Mouse (Mus musculus): ENCODE data around the gene Kmt5b. TPM values are rescaled to one million over a fixed set of nuclear protein-coding genes. Genes with fewer than 3 reads are reported as not detected.

Gene Kmt5b
- total RNA-seq, 2 experiments from 2014 or later = 53.9 to 57.7 TPM

- no peak overlapping the region for H3K4me3 ChIP-seq
- no peak for TF ChIP-seq CTCF (conservative IDR thresholded peaks at IDR 0.05)
- DNase-seq (ENCODE audit: low spot score in 2 of 2) = no peak
- H3K27ac ChIP-seq = no peak overlapping the region
Observed at GRCm38 (mm10) chr19:3850076-3850475, 82.9 kb downstream of the Kmt5b start.

- no peak for TF ChIP-seq CTCF (conservative IDR thresholded peaks at IDR 0.05)
- DNase-seq (ENCODE audit: low spot score in 2 of 2) = no peak
- H3K27ac ChIP-seq = peak overlapping the region; percentile 93
- H3K4me3 ChIP-seq = peak overlapping the region; percentile 84
Observed at GRCm38 (mm10) chr19:3850847-3851469, 83.7 kb downstream of the Kmt5b start.

GRCm38 (mm10) chr19:3851502-3851962, 84.3 kb downstream of the Kmt5b start, which contains the start of gene Chka:
Gene Chka (plus strand): TSS chr19:3851773.
- peak; percentile 97 to 98 for DNase-seq (ENCODE audit: low spot score in 2 of 2)
- no peak; the same call in 1 of the 2 replicates for TF ChIP-seq CTCF (conservative IDR thresholded peaks at IDR 0.05)
- Histone ChIP-seq H3K27ac (peak within 1 kb of the TSS; percentile 93), H3K4me3 (peak within 1 kb of the TSS; percentile 84)

- Histone ChIP-seq H3K27ac (peak overlapping the region; percentile 93), H3K4me3 (peak overlapping the region; percentile 84)
- DNase-seq (ENCODE audit: low spot score in 2 of 2) = peak in 1 of 2 experiments; percentile 34
- 0 out of 2 replicates have a peak, but pooled peaks have one; percentile 3 for TF ChIP-seq CTCF (conservative IDR thresholded peaks at IDR 0.05)
Observed at GRCm38 (mm10) chr19:3851979-3852681, 84.9 kb downstream of the Kmt5b start.

- TF ChIP-seq CTCF (conservative IDR thresholded peaks at IDR 0.05) = no peak
- peak overlapping the region; percentile 93; the same call in 1 of the 2 replicates for H3K27ac ChIP-seq
- peak overlapping the region; percentile 84 for H3K4me3 ChIP-seq
- no peak for DNase-seq (ENCODE audit: low spot score in 2 of 2)
Observed at GRCm38 (mm10) chr19:3853121-3853520, 85.9 kb downstream of the Kmt5b start.

- Histone ChIP-seq H3K27ac (peak overlapping the region; percentile 19; the same call in 1 of the 2 replicates), H3K4me3 (peak overlapping the region; percentile 84)
- TF ChIP-seq CTCF (conservative IDR thresholded peaks at IDR 0.05) = no peak
- DNase-seq (ENCODE audit: low spot score in 2 of 2) = no peak
Observed at GRCm38 (mm10) chr19:3853891-3854290, 86.7 kb downstream of the Kmt5b start.

- no peak for TF ChIP-seq CTCF (conservative IDR thresholded peaks at IDR 0.05)
- no peak for DNase-seq (ENCODE audit: low spot score in 2 of 2)
- H3K4me3 ChIP-seq = peak overlapping the region; percentile 27; the same call in 1 of the 2 replicates
- H3K27ac ChIP-seq = peak overlapping the region; percentile 85
Observed at GRCm38 (mm10) chr19:3855091-3855490, 87.9 kb downstream of the Kmt5b start.

- H3K27ac ChIP-seq = peak overlapping the region; percentile 85
- peak overlapping the region; percentile 27; the same call in 1 of the 2 replicates for H3K4me3 ChIP-seq
- no peak for TF ChIP-seq CTCF (conservative IDR thresholded peaks at IDR 0.05)
- peak in 1 of 2 experiments; percentile 41 for DNase-seq (ENCODE audit: low spot score in 2 of 2)
Observed at GRCm38 (mm10) chr19:3855601-3856000, 88.4 kb downstream of the Kmt5b start.

GRCm38 (mm10) chr19:3857220-3857619, 90.0 kb downstream of the Kmt5b start:
- no peak for TF ChIP-seq CTCF (conservative IDR thresholded peaks at IDR 0.05)
- Histone ChIP-seq H3K4me3 (no peak overlapping the region), H3K27ac (peak overlapping the region; percentile 85)
- DNase-seq (ENCODE audit: low spot score in 2 of 2) = no peak

GRCm38 (mm10) chr19:3862713-3863112, 95.5 kb downstream of the Kmt5b start:
- no peak for DNase-seq (ENCODE audit: low spot score in 2 of 2)
- H3K27ac ChIP-seq = peak overlapping the region; percentile 40; the same call in 1 of the 2 replicates
- peak; percentile 37 for TF ChIP-seq CTCF (conservative IDR thresholded peaks at IDR 0.05)

GRCm38 (mm10) chr19:3864960-3865359, 97.7 kb downstream of the Kmt5b start:
- peak; percentile 73 for TF ChIP-seq CTCF (conservative IDR thresholded peaks at IDR 0.05)
- no peak overlapping the region for H3K4me3 ChIP-seq
- H3K27ac ChIP-seq = no peak overlapping the region
- no peak for DNase-seq (ENCODE audit: low spot score in 2 of 2)

More at GRCm38 (mm10) chr19:3862713-3863112, 95.5 kb downstream of the Kmt5b start:
- no peak overlapping the region for H3K4me3 ChIP-seq

Other genes starting within 250 kb of the Kmt5b start
- 10 to 100 TPM; 82.7 to 88.5 TPM for gene Ppp6r3, start 191.7 kb upstream of the Kmt5b start, total RNA-seq (2021)
- gene Lrp5, start 80.9 kb upstream of the Kmt5b start, total RNA-seq (2021) = 10 to 100 TPM in 1 of 2 experiments, 1 to 10 TPM in 1; 9.4 to 10.0 TPM
- gene 1810055G02Rik, start 59.1 kb upstream of the Kmt5b start, total RNA-seq (2021) = 10 to 100 TPM; 23.3 to 27.2 TPM
- 100 to 1,000 TPM in 1 of 2 experiments, 10 to 100 TPM in 1; 87.2 to 109 TPM for gene Chka, start 84.4 kb downstream of the Kmt5b start, total RNA-seq (2021)
- gene Tcirg1, start 139.7 kb downstream of the Kmt5b start, total RNA-seq (2021) = 10 to 100 TPM; 20.0 to 24.9 TPM
- 100 to 1,000 TPM; 125 to 142 TPM for gene Ndufs8, start 145.4 kb downstream of the Kmt5b start, total RNA-seq (2021)
- 1 to 10 TPM; 2.2 to 2.4 TPM for gene Aldh3b1, start 162.4 kb downstream of the Kmt5b start, total RNA-seq (2021)
- 10 to 100 TPM; 11.4 to 16.1 TPM for gene Unc93b1, start 167.8 kb downstream of the Kmt5b start, total RNA-seq (2021)
- not detected for gene Aldh3b3, start 191.2 kb downstream of the Kmt5b start, total RNA-seq (2021)
- gene Aldh3b2, start 204.9 kb downstream of the Kmt5b start, total RNA-seq (2021) = under 1 TPM; 0.64 to 0.90 TPM
- gene Acy3, start 219.1 kb downstream of the Kmt5b start, total RNA-seq (2021) = 1 to 10 TPM; 2.3 to 2.7 TPM
- not detected for gene Tbx10, start 225.3 kb downstream of the Kmt5b start, total RNA-seq (2021)
- gene Nudt8, start 233.2 kb downstream of the Kmt5b start, total RNA-seq (2021) = 10 to 100 TPM; 10.2 to 10.7 TPM
- 1 to 10 TPM; 1.3 to 1.4 TPM for gene Gm49405, start 233.2 kb downstream of the Kmt5b start, total RNA-seq (2021)
- 1 to 10 TPM; 3.2 TPM for gene Doc2g, start 235.9 kb downstream of the Kmt5b start, total RNA-seq (2021)
- gene Ndufv1, start 245.4 kb downstream of the Kmt5b start, total RNA-seq (2021) = 100 to 1,000 TPM; 240 to 245 TPM

Data from layer of hippocampus, adult 2 months (tissue).